Mouse (Mus musculus) embryo, embryonic 11 days (tissue): ENCODE data around the gene Ampd2.

Experiments used
- DNase-seq: peaks from one replicate; pipeline ENCODE4 v3.0.0-alpha.2; 2015

Ampd2 gene

DNA sequence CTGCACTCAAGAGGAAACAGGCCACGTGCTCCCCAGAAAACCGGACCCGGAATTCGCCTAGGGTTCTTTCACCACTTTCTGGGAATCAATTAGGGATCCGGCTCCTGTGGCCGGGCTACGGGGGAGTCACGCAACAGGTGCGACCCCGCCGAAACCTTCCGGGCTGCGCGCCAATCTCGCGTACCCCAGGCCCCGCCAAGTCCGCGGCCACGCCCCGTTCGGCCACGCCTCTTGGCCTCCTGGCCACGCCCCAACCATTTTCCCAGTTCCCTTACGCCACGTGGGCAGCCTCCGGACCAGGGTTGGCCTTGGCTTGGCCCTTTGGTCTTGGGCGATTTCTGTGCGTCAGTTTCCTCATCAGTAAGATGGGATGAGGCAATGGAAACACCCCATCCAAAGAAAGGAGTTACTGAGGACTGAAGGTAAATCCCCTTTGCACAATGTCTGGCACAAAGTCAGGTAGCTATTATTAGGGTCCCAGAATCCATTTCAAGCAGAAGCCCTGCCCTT is at the start of gene Ampd2:
Gene Ampd2, minus strand, starts transcription at position 182 of the 510 bp plus-strand sequence.
- peak; percentile 92 for DNase-seq

DNA sequence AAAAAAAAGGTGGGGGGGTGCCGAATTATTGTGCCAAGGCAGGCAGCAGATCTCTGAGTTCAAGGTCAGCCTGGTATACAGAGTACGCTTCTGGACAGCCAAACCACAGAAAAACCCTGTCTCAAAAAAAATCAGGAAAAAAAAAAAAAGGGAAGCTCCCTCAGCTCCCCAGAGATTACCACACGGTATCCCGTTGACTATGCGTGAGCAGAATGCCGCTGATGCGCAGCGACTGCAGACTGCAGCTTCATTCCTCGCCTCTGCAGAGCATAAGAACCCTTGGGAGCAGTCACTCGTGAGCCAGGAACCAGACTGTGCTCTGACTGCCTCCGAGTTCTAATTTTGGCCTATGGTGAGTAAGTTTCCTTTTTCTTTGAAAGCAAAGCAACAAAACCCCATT is 48.2 kb upstream of the Ampd2 start:
- DNase-seq = no peak

DNA sequence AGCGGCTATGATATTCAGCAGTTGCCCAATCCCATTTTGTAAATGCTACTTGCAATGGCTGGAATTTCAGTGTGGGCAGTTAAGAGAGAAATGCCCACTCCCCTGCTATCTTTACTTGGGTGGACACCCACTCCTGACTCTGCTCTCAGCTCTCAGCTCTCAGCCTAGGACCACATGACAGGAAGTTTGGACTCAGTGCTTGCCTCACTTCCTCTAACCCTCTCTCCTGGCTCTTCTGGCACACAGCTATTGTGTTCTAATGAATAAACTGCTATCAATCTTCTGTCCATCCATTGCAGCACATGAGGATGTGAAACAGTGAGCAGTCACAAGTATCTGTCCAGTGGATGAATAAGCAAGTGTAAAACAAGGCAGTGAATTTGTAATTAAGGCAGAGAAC is 46.0 kb upstream of the Ampd2 start:
- no peak for DNase-seq

DNA sequence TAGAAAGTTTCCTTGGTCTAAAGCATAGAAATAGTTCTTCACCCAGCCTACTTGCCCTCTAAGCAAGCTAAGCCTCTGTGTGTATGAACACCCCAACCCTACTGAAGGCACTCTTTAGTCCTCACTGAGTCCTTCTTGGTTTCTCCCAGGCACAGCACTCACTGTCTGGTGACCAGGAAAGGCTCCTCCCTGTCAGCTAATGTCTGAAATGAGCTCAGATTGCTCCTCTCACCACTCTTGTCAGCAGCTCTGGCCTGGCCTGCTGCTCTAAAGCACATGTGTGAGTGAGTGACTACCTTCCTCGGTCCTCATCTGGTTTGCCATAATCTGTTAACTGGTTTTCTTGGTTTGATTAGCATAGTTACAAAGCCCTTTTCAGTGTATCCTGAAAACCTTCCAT is 45.4 kb upstream of the Ampd2 start:
- no peak for DNase-seq

DNA sequence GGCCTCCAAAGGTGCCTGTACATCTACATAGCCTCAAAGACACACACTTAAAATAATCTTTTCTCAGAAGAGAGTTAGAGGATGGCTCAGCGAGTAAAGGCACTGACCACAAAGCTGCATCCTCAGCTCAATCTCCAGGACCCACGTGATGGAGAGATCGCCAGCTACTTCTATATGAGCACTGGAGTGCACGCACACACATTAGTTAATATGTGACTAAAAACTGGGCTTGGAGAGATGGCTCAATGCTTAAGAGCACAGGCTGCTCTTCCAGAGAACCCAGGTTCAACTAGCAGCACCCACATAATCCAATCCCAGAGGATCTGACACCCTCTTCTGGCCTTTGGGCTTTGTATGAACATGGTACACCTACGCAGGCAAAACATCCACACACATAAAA is 44.8 kb upstream of the Ampd2 start:
- no peak for DNase-seq

- no peak for DNase-seq
These were observed 43.4 kb upstream of the Ampd2 start for GRCm38 (mm10) chr3:108129804-108130203.

DNA sequence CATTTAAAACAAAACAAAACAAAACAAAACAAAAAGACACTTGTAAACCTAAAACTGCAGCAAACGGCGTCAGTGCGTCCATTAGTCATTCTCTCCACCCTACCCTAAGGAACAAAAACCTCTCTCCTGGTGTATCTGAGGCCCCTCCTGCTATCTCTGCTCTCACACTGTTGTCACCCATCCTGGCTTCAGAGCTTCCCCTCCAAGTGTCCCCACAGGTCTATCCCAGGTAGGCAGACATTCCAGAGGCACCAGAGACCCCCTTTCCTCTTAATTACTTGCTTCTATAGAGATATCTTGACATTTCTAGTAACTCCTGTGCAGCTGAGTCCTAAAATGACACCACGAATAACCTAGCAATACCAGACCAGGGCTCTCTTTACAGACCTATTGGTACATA is 42.9 kb upstream of the Ampd2 start:
- DNase-seq = no peak

DNA sequence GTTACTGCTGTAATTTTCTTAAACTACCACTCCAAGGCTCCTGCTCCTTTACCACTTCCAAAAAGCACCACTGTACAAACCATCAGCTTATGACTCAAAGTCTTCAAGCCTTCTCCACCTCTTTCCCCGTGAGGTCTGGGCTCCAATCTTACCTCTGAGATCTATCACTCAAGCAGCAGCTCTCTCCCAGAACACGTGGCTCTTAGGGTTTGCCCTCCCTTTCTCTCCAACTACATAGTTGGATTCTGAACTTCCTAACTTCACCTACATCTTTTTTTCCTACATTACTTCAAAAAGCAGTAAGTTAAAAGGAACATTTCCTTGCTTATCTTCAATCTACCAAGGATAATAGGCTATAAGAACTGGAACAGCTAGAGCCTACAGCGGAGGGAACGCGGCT is 42.1 kb upstream of the Ampd2 start:
- DNase-seq = no peak

DNA sequence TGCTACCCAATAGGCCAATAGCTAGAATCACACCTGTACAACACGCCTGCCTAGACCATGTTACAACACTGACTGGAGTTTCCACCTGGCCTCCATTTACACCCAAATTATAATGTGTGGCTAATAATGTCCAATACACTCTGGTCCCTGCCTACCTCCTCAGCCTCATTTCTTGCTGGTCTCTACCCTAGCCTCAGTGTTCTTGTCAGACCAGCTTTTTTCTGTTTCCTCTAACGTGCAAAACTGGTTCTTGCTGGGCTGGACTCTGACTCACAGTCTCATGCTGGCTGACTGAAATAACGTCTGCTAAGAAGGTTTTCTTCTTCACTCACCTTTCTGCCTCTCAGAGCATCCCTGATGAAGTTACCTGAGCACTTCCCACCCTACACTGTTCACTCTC is 39.9 kb upstream of the Ampd2 start:
- DNase-seq = no peak

GRCm38 (mm10) chr3:108124131-108124530 is 37.7 kb upstream of the Ampd2 start:
- no peak for DNase-seq

DNA sequence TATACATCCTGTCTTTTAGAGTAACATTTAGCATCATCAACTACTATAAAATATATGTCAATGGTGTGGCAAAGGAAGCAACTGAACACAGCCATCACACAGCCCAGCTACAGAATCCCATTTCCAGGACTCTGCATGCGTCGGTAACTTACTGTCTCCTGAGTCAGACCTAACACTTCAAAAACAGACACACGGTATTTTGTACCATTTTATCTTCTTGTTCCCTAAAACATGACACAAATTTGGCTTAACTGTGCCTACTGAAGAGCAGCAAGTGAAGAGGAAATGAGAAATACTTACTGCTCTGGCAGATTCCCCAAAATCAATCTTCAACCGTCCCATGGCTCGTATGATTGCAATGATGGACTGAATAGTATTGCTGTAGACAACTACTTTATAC is 36.8 kb upstream of the Ampd2 start:
- no peak for DNase-seq

- no peak for DNase-seq
These were observed 34.6 kb upstream of the Ampd2 start for GRCm38 (mm10) chr3:108121101-108121500.

GRCm38 (mm10) chr3:108117465-108117864 is 31.0 kb upstream of the Ampd2 start:
- no peak for DNase-seq

DNA sequence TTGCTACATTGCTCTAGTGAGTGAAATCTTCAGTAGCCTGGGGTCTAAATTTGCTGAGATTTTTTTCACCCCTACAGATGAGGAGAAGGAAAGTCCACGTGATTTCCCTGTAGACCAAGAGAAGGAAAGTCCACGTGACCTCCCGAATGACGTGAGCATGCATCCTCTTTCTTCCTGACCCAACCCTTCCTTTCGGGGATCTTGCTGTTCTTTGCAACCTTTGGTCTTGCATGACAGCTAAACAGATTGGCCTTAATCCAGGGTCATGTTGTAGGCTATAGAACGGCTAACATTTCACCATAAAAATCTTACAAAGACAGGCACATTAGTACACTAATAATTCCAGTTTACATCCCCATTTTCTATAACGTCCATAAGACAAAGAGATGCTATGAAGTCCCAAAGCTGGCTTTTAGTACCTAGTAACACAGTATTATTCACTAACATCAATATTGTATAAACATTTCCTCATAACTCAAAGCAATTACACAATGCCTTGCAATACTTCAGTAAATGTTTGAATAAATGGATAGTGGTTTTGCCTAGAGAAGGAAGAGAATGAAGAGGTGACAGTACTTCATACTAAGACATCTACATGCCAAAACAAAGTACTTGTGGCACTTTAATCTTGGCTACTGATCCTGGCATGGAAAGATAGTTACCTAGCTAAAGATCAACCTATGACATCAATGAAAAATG is 27.3 kb upstream of the Ampd2 start:
- DNase-seq = no peak

- DNase-seq = no peak
These were observed 26.2 kb upstream of the Ampd2 start for GRCm38 (mm10) chr3:108112666-108113065.

DNA sequence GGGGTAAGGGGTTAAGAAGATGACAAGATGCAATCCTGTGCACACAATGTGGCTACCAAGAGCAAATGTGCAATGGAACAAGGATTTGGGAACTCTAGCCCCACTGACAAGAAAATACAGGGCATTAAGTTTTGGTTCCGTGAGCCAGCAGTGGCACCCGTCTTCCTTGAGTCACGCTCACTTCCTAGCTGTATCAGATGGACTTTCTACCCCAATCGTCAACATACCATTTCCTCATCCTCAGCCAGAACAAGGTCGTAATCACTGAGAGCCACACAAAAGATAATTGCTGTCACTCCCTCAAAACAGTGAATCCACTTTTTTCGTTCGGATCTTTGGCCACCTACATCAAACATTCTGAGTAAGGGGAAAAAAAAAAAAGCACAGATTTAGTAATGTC is 25.8 kb upstream of the Ampd2 start:
- DNase-seq = no peak

- no peak for DNase-seq
These were observed 24.9 kb upstream of the Ampd2 start for GRCm38 (mm10) chr3:108111320-108111719.

DNA sequence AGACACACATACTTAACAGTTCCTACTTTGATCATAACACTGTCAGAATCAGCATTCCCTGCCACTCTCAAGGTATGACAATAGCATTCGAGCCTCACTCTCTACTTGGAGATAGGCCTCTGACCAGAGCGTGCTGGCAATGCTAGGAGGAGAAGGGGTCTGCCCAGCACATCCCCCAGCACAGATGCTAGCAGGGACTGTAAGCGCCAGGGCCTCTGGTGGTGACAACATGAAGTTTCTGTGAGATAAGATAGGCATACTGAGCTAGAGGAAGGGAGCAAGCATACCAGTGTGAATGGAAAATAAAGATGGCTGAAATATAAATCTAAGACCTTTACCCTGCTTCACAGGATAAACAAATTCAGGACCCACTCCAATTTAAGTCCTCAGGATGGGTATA is 18.8 kb upstream of the Ampd2 start:
- no peak for DNase-seq

DNA sequence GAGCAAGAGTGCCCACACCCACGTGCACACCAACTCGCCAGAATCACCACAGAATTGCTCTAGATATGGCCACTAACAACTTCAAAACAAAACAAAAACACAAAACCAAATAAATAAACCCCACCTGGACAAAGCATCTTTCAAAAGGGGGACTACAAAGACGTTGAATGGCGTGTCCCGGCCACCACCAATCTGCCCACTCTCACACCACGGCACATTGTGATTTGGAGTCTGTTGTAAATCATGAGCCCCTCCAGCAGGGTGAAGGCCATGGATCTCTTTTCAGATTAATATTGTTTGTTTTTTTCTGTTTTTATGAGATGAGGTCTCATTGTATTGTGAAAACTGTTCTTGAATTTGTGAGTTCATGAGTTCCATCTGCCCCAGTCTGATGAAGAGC is 15.6 kb upstream of the Ampd2 start:
- DNase-seq = no peak

GRCm38 (mm10) chr3:108101594-108101993 is 15.1 kb upstream of the Ampd2 start:
- DNase-seq = no peak

DNA sequence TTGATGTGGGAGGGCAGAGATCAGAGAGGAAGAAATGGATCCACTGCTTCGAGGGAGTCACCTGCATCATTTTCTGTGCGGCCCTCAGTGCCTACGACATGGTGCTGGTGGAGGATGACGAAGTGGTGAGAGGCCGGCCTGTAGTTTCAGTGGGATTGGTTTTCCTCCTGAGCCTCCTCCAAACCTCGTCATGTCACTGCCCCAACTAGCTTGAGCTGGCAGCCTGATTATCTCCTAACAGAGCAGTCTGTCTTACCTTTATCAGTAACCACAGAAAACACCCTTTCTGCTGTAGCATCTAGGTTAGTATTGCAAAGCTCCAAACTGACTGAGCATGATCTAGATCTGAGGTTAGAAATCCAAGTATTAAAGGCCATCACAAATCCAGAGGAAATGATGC is 11.9 kb upstream of the Ampd2 start:
- no peak for DNase-seq

- DNase-seq = no peak
These were observed 11.2 kb upstream of the Ampd2 start for GRCm38 (mm10) chr3:108097656-108098055.

DNA sequence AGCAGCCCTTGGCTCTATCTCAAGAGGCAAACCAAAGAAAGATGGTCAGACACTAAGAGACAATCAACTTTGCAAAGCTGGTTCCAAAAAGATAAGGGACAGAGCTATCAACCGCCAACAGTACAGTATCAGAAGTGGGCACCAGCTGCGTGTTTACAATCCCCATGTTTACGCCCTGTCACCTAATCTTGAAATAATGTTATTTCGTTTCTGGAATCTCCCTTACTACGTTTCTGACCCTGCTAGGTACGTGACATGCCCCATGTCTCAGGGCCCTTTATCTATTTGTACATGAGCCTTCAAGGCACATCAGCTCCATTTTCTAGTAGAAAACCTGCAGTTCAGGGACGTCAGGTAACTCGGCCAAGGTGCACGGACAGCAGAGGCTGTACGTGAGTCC is 10.3 kb upstream of the Ampd2 start:
- no peak for DNase-seq

GRCm38 (mm10) chr3:108096226-108096625 is 9.8 kb upstream of the Ampd2 start:
- no peak for DNase-seq
